Comparison of ENCODE assay signal across 15 mouse cellular contexts in genomic region chr8:106574283-106574682, GRCm38 (mm10). TPM values are rescaled to one million over a fixed set of nuclear protein-coding genes. Genes with fewer than 3 reads are reported as not detected.
"Had no signal": no experiment of that assay in that cellular context is flagged by ENCODE, and none has a peak within 500 bp of the region (broad histone marks: within the 10 kb centered on the region; RNA-seq: fewer than 3 reads in every experiment).

No protein-coding gene starts in this region.

- H3K4me1 ChIP-seq: midbrain, embryonic 12.5 days; midbrain, embryonic 15.5 days; neural tube, embryonic 12.5 days had no signal

- H3K27ac ChIP-seq: liver, embryonic 14.5 days; midbrain, embryonic 12.5 days; midbrain, embryonic 15.5 days; neural tube, embryonic 12.5 days; stomach, embryonic 15.5 days; stomach, postnatal 0 days had no signal

- DNase-seq: lung, adult 18-20 months; lung, embryonic 14.5 days; lung, postnatal 10 days; lung, postnatal 4 days; right cerebral cortex, postnatal 14 days; thymus, adult 2 months; thymus, postnatal 25 days; thymus, postnatal 4 days had no signal

- H3K36me3 ChIP-seq: midbrain, embryonic 12.5 days; midbrain, embryonic 15.5 days; neural tube, embryonic 12.5 days; stomach, embryonic 15.5 days had no signal

- H3K4me2 ChIP-seq: lung, embryonic 14.5 days; midbrain, embryonic 12.5 days; midbrain, embryonic 15.5 days; neural tube, embryonic 12.5 days; stomach, embryonic 15.5 days had no signal

- ATAC-seq: midbrain, embryonic 15.5 days had no signal

- H3K27me3 ChIP-seq: midbrain, embryonic 15.5 days; neural tube, embryonic 12.5 days; stomach, embryonic 15.5 days had no signal

- H3K4me3 ChIP-seq: midbrain, embryonic 12.5 days; midbrain, embryonic 15.5 days; neural tube, embryonic 12.5 days; stomach, embryonic 15.5 days had no signal

- H3K9me3 ChIP-seq: midbrain, embryonic 12.5 days; midbrain, embryonic 15.5 days; neural tube, embryonic 12.5 days; stomach, embryonic 15.5 days had no signal

- H3K9ac ChIP-seq: liver, embryonic 14.5 days; lung, embryonic 14.5 days; midbrain, embryonic 12.5 days; midbrain, embryonic 15.5 days; neural tube, embryonic 12.5 days; stomach, embryonic 15.5 days had no signal

RNA-seq across cellular contexts. Expression of gene Cdh1, which starts 28.9 kb away (rescaled TPM):
- total RNA-seq: megakaryocyte-erythroid progenitor cell, adult 5-6 weeks had no signal
